Mouse (Mus musculus): Measurements from ENCODE around the gene Cdk9.
A peak's percentile ranks its signal among the peaks of the same experiment; 100 is the strongest.

GRCm38 (mm10) chr2:32708643-32709042 lies 4.2 kb downstream of the Cdk9 start:
- peak; percentile 80 for TF ChIP-seq CTCF (IDR thresholded peaks at IDR 0.05; ENCODE audit: control insufficient read depth, insufficient read depth, low read length)
- TF ChIP-seq POLR2A (IDR thresholded peaks at IDR 0.05; ENCODE audit: borderline replicate concordance, control insufficient read depth, low read depth, low read length): no peak
